Mouse (Mus musculus): ENCODE measurements around the gene Tmem121. TPM values are rescaled to one million over a fixed set of nuclear protein-coding genes. Genes with fewer than 3 reads are reported as not detected.
"Not testable (repeated sequence)": the region's sequence is repeated elsewhere in the genome, so short reads cannot be mapped to it uniquely, and the experiment has no call there.

Gene Tmem121
- total RNA-seq, 1 experiment from 2014 or later, result 2.3 TPM

DNA sequence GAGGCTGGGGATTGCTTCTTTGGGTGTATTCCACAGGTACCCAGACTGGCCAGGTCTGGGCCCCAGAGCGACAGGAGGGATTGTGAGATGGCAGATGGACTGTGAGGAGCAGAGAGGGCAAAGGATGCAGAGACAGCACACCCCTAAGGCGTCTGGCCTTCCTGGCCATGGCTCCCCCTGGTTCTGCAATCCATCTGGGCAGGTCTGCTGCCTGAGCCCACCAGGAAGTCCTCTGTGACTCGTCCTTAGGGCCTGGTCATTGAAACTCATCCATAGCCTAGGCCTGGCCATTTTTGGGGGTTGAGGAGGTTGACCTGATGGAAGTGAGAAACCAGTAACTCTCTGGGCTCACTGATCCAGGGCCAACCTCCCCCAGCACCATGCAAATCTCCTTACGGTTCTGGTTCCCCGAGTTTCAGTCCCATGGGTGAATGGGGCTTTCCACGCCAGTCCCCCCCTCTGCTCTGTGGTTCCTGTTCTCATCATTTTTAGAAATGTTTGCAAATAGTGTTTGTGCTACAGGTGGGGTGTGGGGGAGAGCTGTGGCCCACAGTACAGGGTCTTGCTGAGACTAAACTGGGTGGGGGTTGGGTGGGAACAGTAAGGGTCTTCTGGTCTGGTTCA lies 42.4 kb downstream of the Tmem121 start:
- no peak for ATAC-seq (replicated peaks in 1 of 2; ENCODE audit: insufficient read depth in 1 of 2, low FRiP score in 2 of 2, low TSS enrichment in 1 of 2, low read depth in 1 of 2, poor library complexity in 2 of 2, severe bottlenecking in 2 of 2)

DNA sequence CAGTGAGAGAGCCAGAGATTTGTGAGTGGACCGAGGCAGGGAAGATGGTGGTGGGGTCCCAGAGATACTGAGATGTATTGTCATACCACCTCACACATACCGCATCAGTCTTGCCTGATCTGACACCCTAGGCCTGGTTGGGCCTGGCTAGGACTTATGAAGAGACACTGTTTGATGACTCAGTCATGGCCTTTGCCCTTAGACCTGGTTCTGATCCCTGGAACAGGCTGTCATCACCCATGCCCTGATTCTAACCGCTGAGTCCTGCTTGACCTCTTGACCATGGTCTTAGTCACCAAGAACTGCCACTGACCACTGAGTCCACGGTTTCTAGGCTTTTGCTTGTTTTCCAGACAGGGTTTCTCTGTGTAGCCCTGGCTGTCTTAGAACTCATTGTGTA lies 45.0 kb downstream of the Tmem121 start:
- no peak for ATAC-seq (replicated peaks in 1 of 2; ENCODE audit: insufficient read depth in 1 of 2, low FRiP score in 2 of 2, low TSS enrichment in 1 of 2, low read depth in 1 of 2, poor library complexity in 2 of 2, severe bottlenecking in 2 of 2)

DNA sequence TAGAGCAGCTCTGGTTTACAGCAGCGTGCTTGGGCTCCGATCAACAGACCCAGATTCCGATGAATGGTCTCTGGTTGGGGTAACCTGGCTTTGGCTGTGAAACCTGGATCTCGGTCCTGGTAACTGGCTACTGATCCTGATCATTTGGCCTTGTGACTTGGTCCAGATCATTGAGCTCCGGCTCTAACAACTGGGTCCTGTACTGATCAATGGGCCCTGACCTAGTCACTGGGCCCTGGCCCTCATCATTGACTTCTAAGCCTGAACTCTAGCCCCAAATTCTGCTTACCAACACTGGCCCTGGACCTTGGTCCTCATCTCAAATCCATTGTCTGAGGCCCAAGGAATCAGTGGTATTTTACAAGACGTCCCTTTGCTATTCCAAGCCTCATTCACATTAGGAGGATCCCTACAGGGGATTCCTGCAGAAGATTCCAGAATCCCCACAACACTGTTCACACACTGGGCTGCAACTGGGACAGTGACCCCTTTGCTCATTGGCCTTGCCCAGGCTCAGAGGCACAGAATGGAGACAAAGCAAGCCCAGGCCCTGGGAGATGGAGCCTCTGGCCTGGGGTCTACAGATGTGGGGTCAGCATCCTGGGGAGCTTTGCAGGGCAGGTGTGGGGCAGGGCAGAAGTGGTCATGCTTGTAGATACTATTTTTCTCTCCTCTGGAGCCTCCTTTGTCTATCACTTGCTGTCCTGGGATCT lies 46.0 kb downstream of the Tmem121 start:
- ATAC-seq (replicated peaks in 1 of 2; ENCODE audit: insufficient read depth in 1 of 2, low FRiP score in 2 of 2, low TSS enrichment in 1 of 2, low read depth in 1 of 2, poor library complexity in 2 of 2, severe bottlenecking in 2 of 2), result not testable (repeated sequence)

DNA sequence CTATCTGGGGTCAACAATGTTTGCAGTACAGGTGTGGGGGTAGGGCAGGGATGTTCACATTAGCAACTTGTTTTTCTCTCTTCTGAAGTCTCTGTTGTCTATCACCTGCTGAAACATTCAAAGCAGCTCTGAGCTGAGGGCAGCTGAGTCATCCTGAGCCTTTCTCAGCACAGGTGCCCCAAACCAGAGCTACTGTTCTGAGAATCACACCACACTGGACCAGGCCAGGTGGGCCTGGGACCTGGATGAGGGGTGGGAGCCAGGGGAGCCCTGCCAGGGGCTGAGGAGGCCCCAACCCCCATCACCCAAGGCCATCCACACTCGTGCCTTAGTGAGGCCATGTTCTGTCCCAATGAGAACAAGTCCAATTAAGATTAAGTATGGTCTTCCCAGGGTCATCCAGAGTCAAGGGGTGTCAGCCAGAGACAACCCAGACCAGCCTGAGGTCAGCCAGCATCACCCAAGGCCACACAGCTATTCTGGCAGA lies 46.6 kb downstream of the Tmem121 start:
- ATAC-seq (replicated peaks in 1 of 2; ENCODE audit: insufficient read depth in 1 of 2, low FRiP score in 2 of 2, low TSS enrichment in 1 of 2, low read depth in 1 of 2, poor library complexity in 2 of 2, severe bottlenecking in 2 of 2), result not testable (repeated sequence)

Other genes with a start within 250 kb of the Tmem121 start
- 17.9 and 21.9 TPM in 2 replicates for gene Nudt14, start 243.8 kb upstream of the Tmem121 start, total RNA-seq (2017)
- gene Btbd6, start 209.4 kb upstream of the Tmem121 start, total RNA-seq (2017), result 6.0 and 7.8 TPM in 2 replicates
- 58.6 and 75.9 TPM in 2 replicates for gene Brf1, start 185.2 kb upstream of the Tmem121 start, total RNA-seq (2017)
- gene Pacs2, start 171.4 kb upstream of the Tmem121 start, total RNA-seq (2017), result 12.9 and 14.5 TPM in 2 replicates
- gene Tex22, start 111.4 kb upstream of the Tmem121 start, total RNA-seq (2017), result 0.38 TPM in 1 of 2 replicates, not detected in the other
- gene Mta1, start 87.7 kb upstream of the Tmem121 start, total RNA-seq (2017), result 39.8 and 42.2 TPM in 2 replicates
- gene Crip2, start 45.7 kb upstream of the Tmem121 start, total RNA-seq (2017), result 0.40 TPM in 1 of 2 replicates, not detected in the other
- gene Crip1, start 39.6 kb upstream of the Tmem121 start, total RNA-seq (2017), result 222 and 411 TPM in 2 replicates
- 8.8 and 18.8 TPM in 2 replicates for gene Tedc1, start 29.5 kb upstream of the Tmem121 start, total RNA-seq (2017)

Data from hematopoietic stem cell, adult 5-6 weeks (primary cell).